16 mouse cellular contexts compared by ENCODE assay signal in genomic region chr7:133388716-133389115, GRCm38 (mm10).
A peak's percentile ranks its signal among the peaks of the same experiment; 100 is the strongest.
DNase-seq lines count a peak whose midpoint lies in the region; ATAC-seq lines count a peak whose summit lies in the region.
"Had no signal": no experiment of that assay in that cellular context is flagged by ENCODE, and none has a peak within 500 bp of the region (broad histone marks: within the 10 kb centered on the region; RNA-seq: fewer than 3 reads in every experiment).

No protein-coding gene starts in this region.

- no peak for ATAC-seq in monocyte, adult 5-6 weeks (replicated peaks; ENCODE audit: insufficient number of reproducible peaks, low FRiP score, low TSS enrichment, poor library complexity, severe bottlenecking)
- ATAC-seq: CD4-positive, CD25-positive, alpha-beta regulatory T cell, adult 4 months; forebrain, postnatal 0 days; hindbrain, postnatal 0 days had no signal

- DNase-seq in adrenal gland, postnatal 10 days = peak; percentile 7
- no peak for DNase-seq in adrenal gland, adult 2 months
- peak; percentile 43 for DNase-seq in heart, adult 11 months
- DNase-seq in heart, adult 8-10 months (ENCODE audit: low spot score) = no peak
- DNase-seq in cerebellum, adult 9-11 months = peak; percentile 73
- DNase-seq in lung, postnatal 10 days = no peak
- no peak for DNase-seq in layer of hippocampus, postnatal 36 days
- DNase-seq: B cell, adult 2 months; forebrain, postnatal 0 days; gastrocnemius, postnatal 14 days; heart, adult 18-20 months; heart, postnatal 14 days; kidney, adult 11 months had no signal

Comparison
In these comparisons a context has a peak if more than half of its experiments do, and no peak if none do; other contexts are left out.
1. DNase-seq: peak in adrenal gland, postnatal 10 days (single experiment), heart, adult 11 months (single experiment) and cerebellum, adult 9-11 months (single experiment); none in adrenal gland, adult 2 months (single experiment), heart, adult 8-10 months (single experiment), lung, postnatal 10 days (single experiment) and layer of hippocampus, postnatal 36 days (0 of 2).